Comparison of ENCODE assay signal across 23 mouse cellular contexts in genomic region chr6:14122311-14122710, GRCm38 (mm10).
DNase-seq lines count a peak whose midpoint lies in the region; ATAC-seq lines count a peak whose summit lies in the region.
"Had no signal": no experiment of that assay in that cellular context is flagged by ENCODE, and none has a peak within 500 bp of the region (broad histone marks: within the 10 kb centered on the region; RNA-seq: fewer than 3 reads in every experiment).

No protein-coding gene starts in this region.

- H3K27ac ChIP-seq in hindbrain, embryonic 11.5 days (ENCODE audit: low read depth, low read length), result no peak overlapping the region
- no peak overlapping the region for H3K27ac ChIP-seq in hindbrain, embryonic 13.5 days
- H3K27ac ChIP-seq in neural tube, embryonic 11.5 days (ENCODE audit: low read depth, low read length), result no peak overlapping the region
- H3K27ac ChIP-seq in neural tube, embryonic 15.5 days (replicated peaks), result no peak overlapping the region
- H3K27ac ChIP-seq: embryonic facial prominence, embryonic 10.5 days; embryonic facial prominence, embryonic 12.5 days; forebrain, embryonic 13.5 days; forebrain, embryonic 15.5 days had no signal

- H3K4me1 ChIP-seq in hindbrain, embryonic 11.5 days (replicated peaks; ENCODE audit: control insufficient read depth, insufficient read depth, low read length), result no peaks in the 10 kb centered on the region
- no peaks in the 10 kb centered on the region for H3K4me1 ChIP-seq in hindbrain, embryonic 13.5 days (replicated peaks)
- no peaks in the 10 kb centered on the region for H3K4me1 ChIP-seq in neural tube, embryonic 11.5 days (ENCODE audit: control insufficient read depth, insufficient read depth, low read length)
- no peaks in the 10 kb centered on the region for H3K4me1 ChIP-seq in neural tube, embryonic 15.5 days
- H3K4me1 ChIP-seq: embryonic facial prominence, embryonic 10.5 days; embryonic facial prominence, embryonic 12.5 days; forebrain, embryonic 13.5 days; forebrain, embryonic 15.5 days had no signal

- H3K27me3 ChIP-seq in hindbrain, embryonic 11.5 days (ENCODE audit: control insufficient read depth, insufficient read depth, low read length), result no peaks in the 10 kb centered on the region
- H3K27me3 ChIP-seq in hindbrain, embryonic 13.5 days, result no peaks in the 10 kb centered on the region
- no peaks in the 10 kb centered on the region for H3K27me3 ChIP-seq in neural tube, embryonic 11.5 days (ENCODE audit: control insufficient read depth, insufficient read depth, low read length)
- H3K27me3 ChIP-seq in neural tube, embryonic 15.5 days (replicated peaks), result no peaks in the 10 kb centered on the region
- H3K27me3 ChIP-seq: CH12.LX; embryonic facial prominence, embryonic 12.5 days; forebrain, embryonic 13.5 days; forebrain, embryonic 15.5 days; Patski had no signal

- 0 out of 2 replicates have a peak, but pooled peaks have one; percentile 35 for ATAC-seq in hindbrain, embryonic 11.5 days (ENCODE audit: low FRiP score)
- ATAC-seq in hindbrain, embryonic 13.5 days (ENCODE audit: low FRiP score), result no peak
- peak; percentile 63; the same call in 1 of the 2 replicates for ATAC-seq in neural tube, embryonic 11.5 days (ENCODE audit: insufficient read depth, low FRiP score, low TSS enrichment)
- ATAC-seq in neural tube, embryonic 15.5 days (ENCODE audit: low FRiP score), result no peak
- ATAC-seq: activated CD4-positive, CD25-positive, alpha-beta regulatory T cell, adult 4 months; CD4-positive, CD25-positive, alpha-beta regulatory T cell, adult 4 months; forebrain, embryonic 13.5 days; forebrain, embryonic 15.5 days; forebrain, postnatal 0 days; Patski had no signal

- DNase-seq in hindbrain, embryonic 11.5 days (ENCODE audit: low spot score), result no peak
- no peak for DNase-seq in neural tube, embryonic 11.5 days (ENCODE audit: low spot score)
- DNase-seq in kidney, postnatal 10 days, result no peak
- DNase-seq: adrenal gland, adult 8-10 months; adrenal gland, postnatal 14 days; adrenal gland, postnatal 36 days; cerebellum, adult 11-12 months; cerebellum, adult 2 months; cerebellum, adult 9-10 months; cerebellum, postnatal 10 days; cerebellum, postnatal 25 days; forebrain, postnatal 0 days had no signal

- H3K4me2 ChIP-seq in hindbrain, embryonic 11.5 days (replicated peaks; ENCODE audit: low read depth, low read length), result no peak overlapping the region
- H3K4me2 ChIP-seq in hindbrain, embryonic 13.5 days, result no peak overlapping the region
- no peak overlapping the region for H3K4me2 ChIP-seq in neural tube, embryonic 11.5 days (ENCODE audit: low read depth)
- no peak overlapping the region for H3K4me2 ChIP-seq in neural tube, embryonic 15.5 days
- H3K4me2 ChIP-seq: embryonic facial prominence, embryonic 12.5 days; forebrain, embryonic 13.5 days; forebrain, embryonic 15.5 days had no signal

- H3K4me3 ChIP-seq in hindbrain, embryonic 11.5 days (ENCODE audit: low read depth, low read length), result no peak overlapping the region
- H3K4me3 ChIP-seq in hindbrain, embryonic 13.5 days, result no peak overlapping the region
- H3K4me3 ChIP-seq in neural tube, embryonic 11.5 days (ENCODE audit: low read depth, low read length), result no peak overlapping the region
- H3K4me3 ChIP-seq in neural tube, embryonic 15.5 days (replicated peaks), result no peak overlapping the region
- H3K4me3 ChIP-seq: embryonic facial prominence, embryonic 10.5 days; embryonic facial prominence, embryonic 12.5 days; forebrain, embryonic 13.5 days; forebrain, embryonic 15.5 days had no signal

- no peak overlapping the region for H3K9ac ChIP-seq in hindbrain, embryonic 11.5 days (ENCODE audit: low read depth, low read length)
- no peak overlapping the region for H3K9ac ChIP-seq in hindbrain, embryonic 13.5 days
- no peak overlapping the region for H3K9ac ChIP-seq in neural tube, embryonic 11.5 days (ENCODE audit: low read length)
- no peak overlapping the region for H3K9ac ChIP-seq in neural tube, embryonic 15.5 days (replicated peaks)
- H3K9ac ChIP-seq: embryonic facial prominence, embryonic 12.5 days; forebrain, embryonic 13.5 days; forebrain, embryonic 15.5 days; forebrain, postnatal 0 days had no signal

- 92% methylated on average over 3 of the region's 3 CpGs for WGBS in hindbrain, embryonic 11.5 days
- WGBS in hindbrain, embryonic 13.5 days, result 86% methylated on average over 3 of the region's 3 CpGs
- WGBS in neural tube, embryonic 11.5 days, result 79% methylated on average over 3 of the region's 3 CpGs
- WGBS in neural tube, embryonic 15.5 days, result 95% methylated on average over 3 of the region's 3 CpGs

- no peaks in the 10 kb centered on the region for H3K9me3 ChIP-seq in hindbrain, embryonic 11.5 days (ENCODE audit: control insufficient read depth, low read length)
- no peaks in the 10 kb centered on the region for H3K9me3 ChIP-seq in hindbrain, embryonic 13.5 days
- H3K9me3 ChIP-seq in neural tube, embryonic 11.5 days (ENCODE audit: control insufficient read depth, low read length), result no peaks in the 10 kb centered on the region
- H3K9me3 ChIP-seq in neural tube, embryonic 15.5 days (replicated peaks), result no peaks in the 10 kb centered on the region
- H3K9me3 ChIP-seq: embryonic facial prominence, embryonic 10.5 days; embryonic facial prominence, embryonic 12.5 days; forebrain, embryonic 13.5 days; forebrain, embryonic 15.5 days; G1E had no signal

- no peaks in the 10 kb centered on the region for H3K36me3 ChIP-seq in hindbrain, embryonic 11.5 days (ENCODE audit: control insufficient read depth, insufficient read depth, low read length)
- no peaks in the 10 kb centered on the region for H3K36me3 ChIP-seq in hindbrain, embryonic 13.5 days
- H3K36me3 ChIP-seq in neural tube, embryonic 11.5 days (ENCODE audit: control insufficient read depth, insufficient read depth, low read length), result no peaks in the 10 kb centered on the region
- no peaks in the 10 kb centered on the region for H3K36me3 ChIP-seq in neural tube, embryonic 15.5 days
- H3K36me3 ChIP-seq: embryonic facial prominence, embryonic 10.5 days; embryonic facial prominence, embryonic 12.5 days; forebrain, embryonic 15.5 days; G1E had no signal

Comparison
In these comparisons a context has a peak if more than half of its experiments do, and no peak if none do; other contexts are left out.
1. ATAC-seq: peak in hindbrain, embryonic 11.5 days (single experiment) and neural tube, embryonic 11.5 days (single experiment); none in hindbrain, embryonic 13.5 days (single experiment) and neural tube, embryonic 15.5 days (single experiment).